In the genomic region with DNA sequence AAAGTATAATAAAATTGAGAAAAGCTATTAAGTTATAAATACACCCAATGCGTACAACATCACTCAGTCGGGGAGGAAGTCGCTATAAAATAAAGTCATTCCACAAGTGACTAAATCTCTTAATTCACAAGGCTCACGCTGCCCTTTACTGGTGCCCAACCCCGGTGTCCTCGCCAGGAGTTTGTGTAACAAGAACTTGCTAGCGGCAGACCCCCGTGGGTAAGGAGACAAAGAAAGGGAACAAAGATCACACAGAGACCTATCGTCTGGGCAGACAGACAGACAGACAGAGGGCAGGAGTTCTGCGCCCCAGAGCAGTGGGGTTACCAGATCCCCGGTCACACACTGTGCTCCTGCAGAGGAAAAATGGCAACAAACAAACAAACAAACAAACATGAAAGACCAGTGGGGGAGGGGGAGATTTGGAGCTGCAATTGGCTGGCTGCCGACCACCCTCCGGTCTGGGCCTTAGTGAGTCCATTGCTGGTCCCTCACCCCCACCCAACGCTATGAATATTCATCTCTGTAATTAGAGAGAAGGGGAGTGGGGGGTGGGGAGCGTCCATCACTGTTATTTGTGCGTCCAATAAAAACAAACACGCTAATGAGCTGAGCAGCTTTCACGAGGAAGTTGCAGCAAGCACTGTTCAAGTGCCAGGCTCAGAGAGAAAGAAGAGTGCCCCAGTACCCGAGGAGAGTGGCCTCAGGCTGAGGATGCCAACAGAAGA, we compare ENCODE assay signal across 10 mouse cellular contexts. TPM values are rescaled to one million over a fixed set of nuclear protein-coding genes. Genes with fewer than 3 reads are reported as not detected.
DNase-seq lines count a peak whose midpoint lies in the region; ATAC-seq lines count a peak whose summit lies in the region.
"Had no signal": no experiment of that assay in that cellular context is flagged by ENCODE, and none has a peak within 500 bp of the region (broad histone marks: within the 10 kb centered on the region; RNA-seq: fewer than 3 reads in every experiment).

No protein-coding gene starts in this region.

- no peaks in the 10 kb centered on the region for H3K36me3 ChIP-seq in heart, embryonic 14.5 days (ENCODE audit: control insufficient read depth, insufficient read depth, low read length)
- H3K36me3 ChIP-seq in embryonic facial prominence, embryonic 10.5 days (replicated peaks), result no peaks in the 10 kb centered on the region
- H3K36me3 ChIP-seq in midbrain, embryonic 11.5 days (ENCODE audit: control insufficient read depth, insufficient read depth, low read length), result no peaks in the 10 kb centered on the region
- H3K36me3 ChIP-seq: liver, embryonic 12.5 days had no signal

- peaks cover 2 to 10% of the 10 kb centered on the region in 2 experiments; a peak in 3 of 4 replicates for H3K4me1 ChIP-seq in heart, embryonic 14.5 days (ENCODE audit: control insufficient read depth in 2 of 2, insufficient read depth in 2 of 2, low read length in 2 of 2)
- peaks cover 38% of the 10 kb centered on the region for H3K4me1 ChIP-seq in embryonic facial prominence, embryonic 10.5 days
- peaks cover 10% of the 10 kb centered on the region for H3K4me1 ChIP-seq in midbrain, embryonic 11.5 days (ENCODE audit: control insufficient read depth, insufficient read depth, low read length)
- H3K4me1 ChIP-seq: liver, embryonic 12.5 days had no signal

- 0 out of 2 replicates have a peak overlapping the region, but pooled peaks have one; percentile 11 for H3K4me2 ChIP-seq in heart, embryonic 14.5 days (ENCODE audit: low read length)
- peak overlapping the region; percentile 16; the same call in 1 of the 2 replicates for H3K4me2 ChIP-seq in midbrain, embryonic 11.5 days
- H3K4me2 ChIP-seq: liver, embryonic 12.5 days had no signal

- WGBS in heart, embryonic 14.5 days, result 7% methylated on average over 19 of the region's 19 CpGs
- 3% methylated on average over 19 of the region's 19 CpGs for WGBS in embryonic facial prominence, embryonic 10.5 days
- WGBS in midbrain, embryonic 11.5 days, result 2% methylated on average over 19 of the region's 19 CpGs

- no peak overlapping the region for H3K9ac ChIP-seq in heart, embryonic 14.5 days (ENCODE audit: low read length)
- H3K9ac ChIP-seq in midbrain, embryonic 11.5 days (ENCODE audit: low read length), result no peak overlapping the region
- H3K9ac ChIP-seq: liver, embryonic 12.5 days had no signal

- no peak for DNase-seq in heart, postnatal 14 days
- no peak for DNase-seq in embryonic facial prominence, embryonic 10.5 days (ENCODE audit: low spot score)
- peak; percentile 40 for DNase-seq in forelimb bud, embryonic 11.5 days (ENCODE audit: low read depth, low spot score)
- DNase-seq in midbrain, embryonic 11.5 days (ENCODE audit: low spot score, missing footprints), result no peak
- no peak for DNase-seq in ovary, postnatal 36 days (ENCODE audit: low spot score)
- no peak for DNase-seq in left cerebral cortex, adult 18-20 months (ENCODE audit: low spot score in 2 of 2)
- DNase-seq: thymus, adult 18-20 months had no signal

- ATAC-seq in heart, embryonic 14.5 days (ENCODE audit: insufficient number of reproducible peaks, insufficient read depth, low FRiP score, low read depth), result no peak
- ATAC-seq in midbrain, embryonic 11.5 days (ENCODE audit: low FRiP score), result no peak
- no peak for ATAC-seq in CD4-positive, CD25-positive, alpha-beta regulatory T cell, adult 4 months
- ATAC-seq: liver, embryonic 12.5 days had no signal

- no peaks in the 10 kb centered on the region for H3K9me3 ChIP-seq in heart, embryonic 14.5 days (ENCODE audit: control insufficient read depth, low read length)
- H3K9me3 ChIP-seq in embryonic facial prominence, embryonic 10.5 days, result no peaks in the 10 kb centered on the region
- no peaks in the 10 kb centered on the region for H3K9me3 ChIP-seq in midbrain, embryonic 11.5 days (ENCODE audit: control insufficient read depth, low read length)
- H3K9me3 ChIP-seq: liver, embryonic 12.5 days had no signal

- no peak overlapping the region for H3K27ac ChIP-seq in heart, embryonic 14.5 days (replicated peaks in 1 of 2; ENCODE audit: control insufficient read depth in 1 of 2, insufficient read depth in 1 of 2, low read depth in 2 of 2, low read length in 2 of 2)
- H3K27ac ChIP-seq in embryonic facial prominence, embryonic 10.5 days (replicated peaks), result no peak overlapping the region; the same call in 1 of the 2 replicates
- H3K27ac ChIP-seq in midbrain, embryonic 11.5 days (ENCODE audit: low read depth, low read length), result no peak overlapping the region
- H3K27ac ChIP-seq: liver, embryonic 12.5 days had no signal

- intact Hi-C loops in heart, postnatal 14 days (cut with DNase I), result no loop called here

- H3K4me3 ChIP-seq in heart, embryonic 14.5 days (ENCODE audit: control insufficient read depth in 1 of 2, insufficient read depth in 1 of 2, low read depth in 1 of 2, low read length in 2 of 2), result no peak overlapping the region
- peak overlapping the region; percentile 33 for H3K4me3 ChIP-seq in embryonic facial prominence, embryonic 10.5 days
- H3K4me3 ChIP-seq in midbrain, embryonic 11.5 days (ENCODE audit: low read depth, low read length), result no peak overlapping the region
- H3K4me3 ChIP-seq: liver, embryonic 12.5 days had no signal

- H3K27me3 ChIP-seq in heart, embryonic 14.5 days (ENCODE audit: control insufficient read depth, insufficient read depth, low read length), result peaks cover 43% of the 10 kb centered on the region
- H3K27me3 ChIP-seq in embryonic facial prominence, embryonic 10.5 days (replicated peaks; ENCODE audit: low read depth, poor library complexity, severe bottlenecking), result peaks cover 77% of the 10 kb centered on the region
- H3K27me3 ChIP-seq in midbrain, embryonic 11.5 days (ENCODE audit: control insufficient read depth, insufficient read depth, low read length), result peaks cover 6% of the 10 kb centered on the region; the same call in 1 of the 2 replicates

RNA-seq across cellular contexts. Expression of a gene that starts 39.0 kb away (rescaled TPM):
- polyA plus RNA-seq in heart, embryonic 14.5 days (2014; fragmentation: Nextera tagmentation; extraction: Ambion mirVana), result 17.5 and 20.5 TPM in 2 replicates
- 10 to 100 TPM; 16.6 to 22.8 TPM for total RNA-seq in heart, postnatal 14 days (2021)
- polyA plus RNA-seq in embryonic facial prominence, embryonic 10.5 days (2016; fragmentation: Nextera tagmentation; extraction: Ambion mirVana), result 10.0 and 12.0 TPM in 2 replicates
- 10.3 and 11.4 TPM in 2 replicates for polyA plus RNA-seq in midbrain, embryonic 11.5 days (2014; fragmentation: Nextera tagmentation; extraction: Ambion mirVana)
- polyA plus RNA-seq in CD4-positive, CD25-positive, alpha-beta regulatory T cell, adult 4 months (2017; shearing (Covaris generic)), result 10 to 100 TPM in 1 of 2 experiments, 1 to 10 TPM in 1; 6.8 to 12.1 TPM
- 10 to 100 TPM; 17.4 to 17.5 TPM for total RNA-seq in left cerebral cortex, adult 18-20 months (2021)

RNA-seq across cellular contexts. Expression of a gene that starts 48.5 kb away (rescaled TPM):
- polyA plus RNA-seq in heart, embryonic 14.5 days (2014; fragmentation: Nextera tagmentation; extraction: Ambion mirVana), result 46.5 and 56.5 TPM in 2 replicates
- total RNA-seq in heart, postnatal 14 days (2021), result 100 to 1,000 TPM; 114 to 125 TPM
- 10.4 and 11.8 TPM in 2 replicates for polyA plus RNA-seq in embryonic facial prominence, embryonic 10.5 days (2016; fragmentation: Nextera tagmentation; extraction: Ambion mirVana)
- polyA plus RNA-seq in midbrain, embryonic 11.5 days (2014; fragmentation: Nextera tagmentation; extraction: Ambion mirVana), result 12.2 and 12.6 TPM in 2 replicates
- polyA plus RNA-seq in CD4-positive, CD25-positive, alpha-beta regulatory T cell, adult 4 months (2017; shearing (Covaris generic)), result 10 to 100 TPM in 1 of 2 experiments, 1 to 10 TPM in 1; 8.3 to 10.9 TPM
- 1 to 10 TPM; 7.9 to 8.4 TPM for total RNA-seq in left cerebral cortex, adult 18-20 months (2021)
